Mouse (Mus musculus) myocyte (in vitro differentiated cells): Measurements from ENCODE around the gene Hoxd1. TPM values are rescaled to one million over a fixed set of nuclear protein-coding genes. Genes with fewer than 3 reads are reported as not detected.

Source experiments
- H3K27me3 ChIP-seq: one replicate; pipeline ENCODE4 v1.6.1; 2011; ENCODE audit not compliant: control insufficient read depth, insufficient read depth, insufficient read length
- H3K36me3 ChIP-seq: one replicate; pipeline ENCODE4 v1.6.1; 2011; ENCODE audit not compliant: control insufficient read depth, insufficient read depth
- H3K4me2 ChIP-seq: one replicate; pipeline ENCODE4 v1.6.1; 2011; ENCODE audit warnings: low read depth, control low read depth
- H3K4me3 ChIP-seq: one replicate; pipeline ENCODE4 v1.5.1; 2011; ENCODE audit warnings: mild to moderate bottlenecking, control low read depth, moderate library complexity
- H3K79me2 ChIP-seq: one replicate; pipeline ENCODE4 v1.6.1; 2011; ENCODE audit not compliant: control insufficient read depth, insufficient read depth
- H3ac ChIP-seq: one replicate; pipeline ENCODE4 v1.6.1; 2011; ENCODE audit not compliant: control insufficient read depth, insufficient read length
- CEBPB ChIP-seq: IDR thresholded peaks from 2 replicates; pipeline ENCODE4 v1.6.1; 2011; ENCODE audit warnings: mild to moderate bottlenecking, moderate library complexity; ENCODE audit not compliant: poor library complexity, insufficient read depth, severe bottlenecking
- E2F4 ChIP-seq: IDR thresholded peaks from one replicate; pipeline ENCODE4 v1.6.1; 2011; ENCODE audit warnings: mild to moderate bottlenecking, control low read depth, moderate library complexity; ENCODE audit not compliant: insufficient read depth
- MAX ChIP-seq: IDR thresholded peaks from one replicate; pipeline ENCODE4 v1.6.1; 2011; ENCODE audit warnings: low read depth, mild to moderate bottlenecking, control low read depth
- MYOD1 ChIP-seq, 3 experiments: IDR thresholded peaks; one replicate each; pipeline ENCODE4 v1.6.1; 2011; ENCODE audit warnings: control low read depth in 2 of 3, low read depth in 2 of 3, mild to moderate bottlenecking in 2 of 3, moderate library complexity in 1 of 3; ENCODE audit not compliant: insufficient read length in 2 of 3, control insufficient read depth in 1 of 3
- MYOG ChIP-seq, 3 experiments: IDR thresholded peaks; one replicate each; pipeline ENCODE4 v1.6.1; 2011; ENCODE audit warnings: control low read depth in 2 of 3, low read depth in 2 of 3, mild to moderate bottlenecking in 2 of 3; ENCODE audit not compliant: insufficient read length in 2 of 3, control insufficient read depth in 1 of 3, insufficient read depth in 1 of 3
- POLR2A ChIP-seq: IDR thresholded peaks from one replicate; pipeline ENCODE4 v1.6.1; 2011; ENCODE audit warnings: low read depth, mild to moderate bottlenecking, control low read depth, moderate library complexity; ENCODE audit not compliant: insufficient read length
- POLR2AphosphoS2 ChIP-seq: IDR thresholded peaks from one replicate; pipeline ENCODE4 v1.6.1; 2011; ENCODE audit warnings: low read depth, control low read depth; ENCODE audit not compliant: insufficient read length
- REST ChIP-seq: IDR thresholded peaks from one replicate; pipeline ENCODE4 v1.6.1; 2011; ENCODE audit warnings: mild to moderate bottlenecking, control low read depth, moderate library complexity; ENCODE audit not compliant: insufficient read depth, insufficient read length
- SRF ChIP-seq: IDR thresholded peaks from one replicate; pipeline ENCODE4 v1.6.1; 2011; ENCODE audit warnings: low read depth; ENCODE audit not compliant: control insufficient read depth, insufficient read length
- TCF12 ChIP-seq: IDR thresholded peaks from one replicate; pipeline ENCODE4 v1.6.1; 2011; ENCODE audit warnings: mild to moderate bottlenecking, control low read depth; ENCODE audit not compliant: poor library complexity, insufficient read depth, severe bottlenecking
- TCF3 ChIP-seq: IDR thresholded peaks from one replicate; pipeline ENCODE4 v1.6.1; 2011; ENCODE audit warnings: low read depth, control low read depth; ENCODE audit not compliant: insufficient read length
- USF1 ChIP-seq: IDR thresholded peaks from one replicate; pipeline ENCODE4 v1.6.1; 2011; ENCODE audit warnings: low read depth, mild to moderate bottlenecking, control low read depth, moderate library complexity
- polyA plus RNA-seq: library from polyadenylated mRNA; unstranded; fragments of >200 nt; fragmentation: generic; extraction: Trizol; gene quantifications from one replicate; pipeline ENCODE4 v1.2.1, GENCODE M21; 2012; ENCODE audit warnings: missing spikeins

Hoxd1 gene
- polyA plus RNA-seq, 1 experiment, result not detected

- Histone ChIP-seq H3K36me3 (no peaks in the 10 kb centered on the region), H3K4me2 (no peak overlapping the region), H3K79me2 (no peaks in the 10 kb centered on the region), H3ac (no peak overlapping the region), H3K4me3 (no peak overlapping the region), H3K27me3 (peaks cover 10% of the 10 kb centered on the region)
- no peak for TF ChIP-seq MAX
- TF ChIP-seq MYOD1 (IDR thresholded peaks at IDR 0.05; ENCODE audit: control insufficient read depth in 1 of 3, insufficient read length in 2 of 3, low read depth in 2 of 3), result no peak
- TF ChIP-seq POLR2AphosphoS2, result no peak
- TF ChIP-seq REST, result no peak
- no peak for TF ChIP-seq USF1
- TF ChIP-seq SRF, result no peak
These were observed 839 bp upstream of the Hoxd1 start for GRCm38 (mm10) chr2:74761941-74762340.

- TF ChIP-seq POLR2AphosphoS2 (no peak), SRF (no peak), TCF3 (no peak), REST (no peak), POLR2A (no peak), USF1 (no peak), MYOG (IDR thresholded peaks at IDR 0.05; ENCODE audit: control insufficient read depth in 1 of 3, insufficient read depth in 1 of 3, insufficient read length in 2 of 3, low read depth in 2 of 3) (no peak), TCF12 (no peak), CEBPB (no peak), MAX (no peak), E2F4 (no peak), MYOD1 (IDR thresholded peaks at IDR 0.05; ENCODE audit: control insufficient read depth in 1 of 3, insufficient read length in 2 of 3, low read depth in 2 of 3) (no peak)
- Histone ChIP-seq H3K36me3 (no peaks in the 10 kb centered on the region), H3K4me2 (no peak overlapping the region), H3ac (no peak overlapping the region), H3K79me2 (no peaks in the 10 kb centered on the region), H3K27me3 (peaks cover 10% of the 10 kb centered on the region), H3K4me3 (no peak overlapping the region)
These were observed 510 bp downstream of the Hoxd1 start for GRCm38 (mm10) chr2:74763245-74763735.

GRCm38 (mm10) chr2:74763976-74764375 is 1.2 kb downstream of the Hoxd1 start:
- H3K36me3 ChIP-seq, result no peaks in the 10 kb centered on the region
- no peaks in the 10 kb centered on the region for H3K79me2 ChIP-seq
- H3ac ChIP-seq, result no peak overlapping the region
- no peak overlapping the region for H3K4me2 ChIP-seq
- TF ChIP-seq MYOD1 (IDR thresholded peaks at IDR 0.05; ENCODE audit: control insufficient read depth in 1 of 3, insufficient read length in 2 of 3, low read depth in 2 of 3) (no peak), REST (no peak), POLR2A (no peak), SRF (no peak), TCF12 (no peak), E2F4 (no peak), MYOG (IDR thresholded peaks at IDR 0.05; ENCODE audit: control insufficient read depth in 1 of 3, insufficient read depth in 1 of 3, insufficient read length in 2 of 3, low read depth in 2 of 3) (no peak), MAX (no peak), CEBPB (no peak), POLR2AphosphoS2 (no peak), USF1 (no peak)
- H3K27me3 ChIP-seq, result peaks cover 15% of the 10 kb centered on the region
- H3K4me3 ChIP-seq, result no peak overlapping the region

DNA sequence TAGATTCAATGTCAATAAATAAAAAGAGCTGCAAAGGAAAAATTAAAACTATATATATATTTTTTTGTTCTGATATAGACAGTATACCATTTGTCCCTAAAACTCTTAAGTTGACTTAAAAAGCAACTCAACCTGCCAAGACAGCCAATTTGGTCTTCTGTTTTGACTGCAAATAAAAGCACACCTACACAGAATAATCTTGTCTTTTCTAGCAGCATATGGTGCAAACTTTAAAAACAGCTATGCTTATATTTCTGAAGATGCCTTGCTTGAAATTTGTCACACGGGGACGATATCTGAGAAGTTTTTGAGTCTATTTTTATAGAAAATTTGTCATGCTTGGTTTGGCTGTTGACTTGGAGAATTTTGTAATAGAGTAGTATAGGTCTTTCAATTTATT is 11.6 kb downstream of the Hoxd1 start:
- no peaks in the 10 kb centered on the region for H3K36me3 ChIP-seq
- H3K79me2 ChIP-seq, result no peaks in the 10 kb centered on the region
- no peak overlapping the region for H3K4me2 ChIP-seq
- H3ac ChIP-seq, result no peak overlapping the region
- TF ChIP-seq USF1 (no peak), MAX (no peak), MYOD1 (IDR thresholded peaks at IDR 0.05; ENCODE audit: control insufficient read depth in 1 of 3, insufficient read length in 2 of 3, low read depth in 2 of 3) (no peak), REST (no peak), CEBPB (no peak), POLR2A (no peak), E2F4 (no peak), MYOG (IDR thresholded peaks at IDR 0.05; ENCODE audit: control insufficient read depth in 1 of 3, insufficient read depth in 1 of 3, insufficient read length in 2 of 3, low read depth in 2 of 3) (no peak), POLR2AphosphoS2 (no peak), TCF12 (no peak), SRF (no peak), TCF3 (no peak)
- H3K27me3 ChIP-seq, result peaks cover 4% of the 10 kb centered on the region
- H3K4me3 ChIP-seq, result no peak overlapping the region

DNA sequence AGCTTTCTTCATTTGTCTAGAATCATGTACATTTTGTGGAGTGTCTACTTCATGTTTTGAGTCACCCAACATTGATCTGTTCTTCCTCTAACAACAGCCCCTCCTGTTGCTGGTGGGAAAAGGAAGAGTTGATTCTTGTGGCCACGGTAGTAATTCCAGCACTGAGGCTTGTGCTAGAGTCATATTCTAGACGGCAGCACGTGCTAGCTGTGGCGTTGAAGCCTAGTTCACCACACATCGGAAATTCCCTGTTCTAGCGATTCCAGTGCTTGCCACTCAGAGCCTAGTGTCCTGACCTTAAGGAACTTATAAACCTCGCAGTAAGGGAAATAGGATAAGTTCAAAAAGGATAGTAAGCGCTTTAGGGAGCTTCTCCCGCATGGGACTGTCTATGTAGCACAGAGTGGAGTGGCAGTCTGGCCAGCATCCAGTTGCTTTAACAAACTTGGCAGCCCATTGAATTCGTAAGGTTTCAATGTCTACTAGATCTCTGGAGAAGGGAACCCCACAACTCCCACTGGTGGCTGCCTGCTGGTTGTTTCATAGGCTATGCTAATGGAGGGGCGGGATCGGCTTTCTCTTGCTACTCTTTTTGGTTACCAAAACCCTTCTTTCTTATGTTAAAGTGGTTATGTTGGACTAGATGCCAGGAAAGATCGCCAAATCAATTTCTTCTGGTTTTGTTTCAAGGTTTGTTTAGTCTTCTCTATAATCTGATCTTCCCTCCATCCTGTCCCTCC is 14.9 kb downstream of the Hoxd1 start:
- H3K4me3 ChIP-seq, result no peak overlapping the region
- no peaks in the 10 kb centered on the region for H3K36me3 ChIP-seq
- peaks cover 4% of the 10 kb centered on the region for H3K27me3 ChIP-seq
- no peaks in the 10 kb centered on the region for H3K79me2 ChIP-seq
- no peak overlapping the region for H3K4me2 ChIP-seq
- no peak for TF ChIP-seq TCF12
- TF ChIP-seq POLR2A, result no peak
- no peak for TF ChIP-seq POLR2AphosphoS2
- no peak for TF ChIP-seq SRF
- TF ChIP-seq TCF3, result no peak
- TF ChIP-seq CEBPB, result no peak
- TF ChIP-seq USF1, result no peak
- no peak for TF ChIP-seq MYOD1 (IDR thresholded peaks at IDR 0.05; ENCODE audit: control insufficient read depth in 1 of 3, insufficient read length in 2 of 3, low read depth in 2 of 3)
- no peak for TF ChIP-seq E2F4
- no peak for TF ChIP-seq MYOG (IDR thresholded peaks at IDR 0.05; ENCODE audit: control insufficient read depth in 1 of 3, insufficient read depth in 1 of 3, insufficient read length in 2 of 3, low read depth in 2 of 3)
- no peak for TF ChIP-seq MAX
- no peak overlapping the region for H3ac ChIP-seq
